Mouse (Mus musculus) lung, embryonic 16.5 days (tissue): ENCODE measurements at regions not wholly inside any gene's neighbourhood (a gene's known extent, or its start where the extent isn't known, plus 50 kb on each side); places are given as distances from the start of the nearest gene placed in this dataset.

Source experiments
- ATAC-seq: fragments of 200-750 bp; cut with Nextera tagmentation; 2 replicates; pipeline ENCODE4 v1.8.0; 2017; ENCODE audit warnings: low read depth, mild to moderate bottlenecking, moderate library complexity
- H3K27ac ChIP-seq: fragments of 300-500 bp; sonication (generic); 2 replicates; pipeline ENCODE4 v1.5.1; 2014; ENCODE audit warnings: mild to moderate bottlenecking, control low read depth, low read length
- H3K27me3 ChIP-seq: fragments of 300-500 bp; sonication (generic); 2 replicates; pipeline ENCODE4 v1.6.1; 2014; ENCODE audit warnings: low read depth, low read length, mixed read lengths; ENCODE audit not compliant: control insufficient read depth, insufficient read depth
- H3K36me3 ChIP-seq: fragments of 300-500 bp; sonication (generic); 2 replicates; pipeline ENCODE4 v1.6.1; 2014; ENCODE audit warnings: low read length; ENCODE audit not compliant: control insufficient read depth, insufficient read depth
- H3K4me1 ChIP-seq: fragments of 300-500 bp; sonication (generic); replicated peaks from 2 replicates; pipeline ENCODE4 v1.6.1; 2014; ENCODE audit warnings: low read length, mixed read lengths; ENCODE audit not compliant: control insufficient read depth, insufficient read depth
- H3K4me2 ChIP-seq: fragments of 300-500 bp; sonication (generic); 2 replicates; pipeline ENCODE4 v1.6.1; 2014; ENCODE audit warnings: low read depth, low read length, control low read depth
- H3K4me3 ChIP-seq: fragments of 300-500 bp; sonication (generic); 2 replicates; pipeline ENCODE4 v1.5.1; 2014; ENCODE audit warnings: mild to moderate bottlenecking, low read length, control low read depth
- H3K9ac ChIP-seq: fragments of 300-500 bp; sonication (generic); 2 replicates; pipeline ENCODE4 v1.6.1; 2014; ENCODE audit warnings: low read length, control low read depth
- H3K9me3 ChIP-seq: fragments of 300-500 bp; sonication (generic); 2 replicates; pipeline ENCODE4 v1.6.1; 2016; ENCODE audit warnings: low read length; ENCODE audit not compliant: control insufficient read depth
- WGBS: fragments of 180-500 bp; shearing (Covaris S2); extraction: QIAGEN DNeasy Blood & Tissue Kit; methylation state at CpG from one replicate; pipeline ENCODE4 v1.1.7; 2014; 5-methylcytosine and 5-hydroxymethylcytosine counted together

- Histone ChIP-seq H3K4me1 (peaks cover 7% of the 10 kb centered on the region), H3K9me3 (no peaks in the 10 kb centered on the region), H3K27ac (no peak overlapping the region), H3K4me3 (no peak overlapping the region), H3K9ac (no peak overlapping the region), H3K27me3 (no peaks in the 10 kb centered on the region), H3K4me2 (no peak overlapping the region), H3K36me3 (no peaks in the 10 kb centered on the region)
- no peak for ATAC-seq
- 91% methylated on average over 9 of the region's 9 CpGs for WGBS
These were observed 155.4 kb downstream of the Tomm20 start for GRCm38 (mm10) chr8:126790214-126790613.

GRCm38 (mm10) chr8:126789076-126789475 lies 156.6 kb downstream of the Tomm20 start:
- Histone ChIP-seq H3K27ac (peak overlapping the region; percentile 75), H3K36me3 (no peaks in the 10 kb centered on the region), H3K4me1 (peaks cover 7% of the 10 kb centered on the region), H3K9me3 (no peaks in the 10 kb centered on the region), H3K4me2 (no peak overlapping the region), H3K9ac (no peak overlapping the region), H3K27me3 (no peaks in the 10 kb centered on the region), H3K4me3 (no peak overlapping the region)
- ATAC-seq = peak; percentile 34
- 26% methylated on average over 4 of the region's 4 CpGs for WGBS

GRCm38 (mm10) chr8:126788669-126789068 lies 157.0 kb downstream of the Tomm20 start:
- no peak overlapping the region for H3K9ac ChIP-seq
- no peaks in the 10 kb centered on the region for H3K36me3 ChIP-seq
- no peaks in the 10 kb centered on the region for H3K9me3 ChIP-seq
- no peak overlapping the region for H3K4me3 ChIP-seq
- WGBS = 17% methylated on average over 4 of the region's 4 CpGs
- ATAC-seq = peak; percentile 49
- H3K4me2 ChIP-seq = no peak overlapping the region; the same call in 1 of the 2 replicates
- no peaks in the 10 kb centered on the region for H3K27me3 ChIP-seq
- peaks cover 7% of the 10 kb centered on the region for H3K4me1 ChIP-seq
- H3K27ac ChIP-seq = peak overlapping the region; percentile 75

DNA sequence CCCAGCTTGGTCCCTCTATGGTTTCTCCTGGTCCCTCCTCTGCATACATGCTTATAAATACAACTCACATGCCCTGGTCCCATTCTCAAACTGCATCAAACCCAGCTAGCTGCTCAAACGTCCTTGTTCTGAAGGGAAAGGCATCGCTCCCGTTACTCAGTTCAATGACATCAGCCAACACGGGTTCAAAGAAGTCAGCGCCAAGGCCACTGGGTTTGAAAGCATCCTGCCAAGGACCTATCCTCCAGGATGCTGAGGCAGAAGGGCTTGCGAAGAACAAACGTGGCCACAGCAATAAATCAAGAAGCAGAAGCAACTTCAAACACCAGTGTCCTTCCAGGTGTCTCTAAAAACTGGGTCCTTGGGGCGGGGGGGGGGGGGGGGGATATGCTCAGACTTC lies 158.2 kb downstream of the Tomm20 start:
- Histone ChIP-seq H3K9me3 (no peaks in the 10 kb centered on the region), H3K4me3 (no peak overlapping the region), H3K9ac (no peak overlapping the region), H3K27ac (no peak overlapping the region), H3K36me3 (no peaks in the 10 kb centered on the region), H3K4me2 (no peak overlapping the region), H3K4me1 (peaks cover 7% of the 10 kb centered on the region), H3K27me3 (no peaks in the 10 kb centered on the region)
- no peak for ATAC-seq
- WGBS = 67% methylated on average over 8 of the region's 8 CpGs

GRCm38 (mm10) chr8:126785211-126785610 lies 160.4 kb downstream of the Tomm20 start:
- WGBS = 66% methylated on average over 3 of the region's 3 CpGs
- Histone ChIP-seq H3K4me3 (no peak overlapping the region), H3K9me3 (no peaks in the 10 kb centered on the region), H3K27me3 (no peaks in the 10 kb centered on the region), H3K4me1 (peaks cover 7% of the 10 kb centered on the region), H3K27ac (no peak overlapping the region), H3K9ac (no peak overlapping the region), H3K36me3 (no peaks in the 10 kb centered on the region), H3K4me2 (no peak overlapping the region)
- no peak for ATAC-seq

GRCm38 (mm10) chr8:126784604-126785003 lies 161.0 kb downstream of the Tomm20 start:
- Histone ChIP-seq H3K36me3 (no peaks in the 10 kb centered on the region), H3K9ac (no peak overlapping the region), H3K4me2 (no peak overlapping the region), H3K27me3 (no peaks in the 10 kb centered on the region), H3K4me3 (no peak overlapping the region), H3K4me1 (peaks cover 7% of the 10 kb centered on the region), H3K27ac (no peak overlapping the region), H3K9me3 (no peaks in the 10 kb centered on the region)
- WGBS = 68% methylated on average over 4 of the region's 4 CpGs
- no peak for ATAC-seq

DNA sequence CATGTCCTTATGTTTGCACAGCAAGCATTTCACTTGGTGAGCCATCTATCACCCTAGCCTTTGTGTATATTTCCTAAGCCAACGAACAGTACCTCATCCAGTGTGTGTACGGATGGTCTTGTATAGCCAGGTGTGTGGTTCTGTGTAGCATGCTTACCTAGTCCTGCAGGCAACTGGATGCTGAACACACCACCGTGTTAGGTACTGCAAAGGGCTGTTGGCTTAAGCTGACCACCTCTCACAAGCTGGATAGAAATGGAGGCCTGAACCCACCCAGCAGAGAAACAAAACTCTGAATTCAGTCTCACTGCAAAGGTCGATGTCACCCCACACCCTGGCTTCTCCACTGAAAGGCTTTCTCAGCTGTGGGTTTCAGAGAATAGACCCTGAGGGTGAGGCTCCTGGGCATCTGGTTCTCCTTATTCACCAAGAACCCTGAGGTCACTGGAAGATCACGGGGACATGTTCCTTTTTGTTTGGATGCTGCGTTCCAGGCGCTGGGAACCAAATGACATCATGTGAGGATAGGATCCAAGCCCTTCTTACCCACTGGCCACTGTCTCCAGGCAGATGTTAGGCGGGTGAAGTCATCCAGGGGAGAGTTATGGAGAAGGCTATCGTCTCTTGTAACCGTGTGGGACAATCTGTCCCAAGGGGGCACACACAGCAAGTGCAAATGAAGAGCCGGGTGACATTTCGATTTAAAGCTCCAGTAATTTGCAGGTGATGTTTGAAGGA lies 161.8 kb downstream of the Tomm20 start:
- H3K4me1 ChIP-seq = peaks cover 7% of the 10 kb centered on the region
- H3K9me3 ChIP-seq = no peaks in the 10 kb centered on the region
- no peak overlapping the region for H3K9ac ChIP-seq
- no peaks in the 10 kb centered on the region for H3K36me3 ChIP-seq
- WGBS = 48% methylated on average over 12 of the region's 12 CpGs
- no peak for ATAC-seq
- H3K27ac ChIP-seq = no peak overlapping the region
- no peak overlapping the region for H3K4me3 ChIP-seq
- H3K4me2 ChIP-seq = no peak overlapping the region
- no peaks in the 10 kb centered on the region for H3K27me3 ChIP-seq

DNA sequence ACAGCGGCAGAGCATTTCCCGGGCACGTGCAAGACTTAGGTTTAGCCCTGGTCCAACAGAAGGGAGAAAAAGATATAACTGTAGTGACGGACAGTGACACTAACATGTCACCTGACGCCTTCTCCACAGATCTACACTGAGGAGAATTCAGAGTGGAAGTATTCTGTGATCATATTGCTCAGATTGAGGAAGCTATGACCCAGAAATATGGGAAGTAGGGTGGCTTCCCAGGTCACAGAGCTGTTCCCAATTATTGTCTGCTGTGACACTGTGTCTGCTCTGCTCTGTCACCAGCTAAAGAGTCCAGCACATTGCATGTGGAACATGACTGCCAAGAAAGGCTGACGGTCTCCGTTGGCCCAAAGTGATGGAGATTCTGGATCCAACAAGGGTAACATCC lies 167.0 kb downstream of the Tomm20 start:
- H3K4me1 ChIP-seq = 0 out of 2 replicates have a peak, but pooled peaks cover 3% of the 10 kb centered on the region
- H3K27me3 ChIP-seq = no peaks in the 10 kb centered on the region
- H3K27ac ChIP-seq = no peak overlapping the region
- no peak overlapping the region for H3K9ac ChIP-seq
- ATAC-seq = no peak
- H3K36me3 ChIP-seq = no peaks in the 10 kb centered on the region
- H3K4me3 ChIP-seq = no peak overlapping the region
- no peaks in the 10 kb centered on the region for H3K9me3 ChIP-seq
- no peak overlapping the region for H3K4me2 ChIP-seq
- 79% methylated on average over 7 of the region's 7 CpGs for WGBS

DNA sequence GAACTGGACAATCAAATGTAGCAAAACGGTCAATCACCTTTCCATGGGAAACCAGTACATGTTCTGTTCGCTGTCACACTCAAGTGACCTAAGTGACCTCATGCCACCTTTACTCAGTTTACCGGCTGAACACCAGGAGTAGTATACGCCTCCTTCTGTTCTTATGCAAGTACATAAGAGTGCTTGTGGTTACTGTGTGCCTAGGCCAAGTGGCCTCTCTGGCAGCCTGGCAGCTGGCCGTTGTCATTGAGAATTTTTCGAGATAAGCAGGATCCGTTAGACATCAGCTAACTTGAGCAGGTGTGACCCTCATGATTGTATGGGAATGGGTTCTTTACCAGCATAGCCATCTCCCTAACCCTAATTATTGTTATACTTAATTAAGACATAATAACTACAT lies 167.5 kb downstream of the Tomm20 start:
- Histone ChIP-seq H3K4me2 (no peak overlapping the region), H3K4me1 (0 out of 2 replicates have a peak, but pooled peaks cover 3% of the 10 kb centered on the region), H3K27ac (no peak overlapping the region), H3K9ac (no peak overlapping the region), H3K27me3 (no peaks in the 10 kb centered on the region), H3K36me3 (no peaks in the 10 kb centered on the region), H3K4me3 (no peak overlapping the region), H3K9me3 (no peaks in the 10 kb centered on the region)
- WGBS = 60% methylated on average over 7 of the region's 7 CpGs
- no peak for ATAC-seq
